Mouse (Mus musculus) naive thymus-derived CD4-positive, alpha-beta T cell, adult 2 months (primary cell): ENCODE measurements around the gene Proser3.

Experiments used
- DNase-seq: peaks from one replicate; pipeline ENCODE4 v3.0.0-alpha.2; 2011; ENCODE audit warnings: low read depth

The Proser3 gene

GRCm38 (mm10) chr7:30579950-30580349, 27.9 kb upstream of the Proser3 start:
- DNase-seq, result no peak

GRCm38 (mm10) chr7:30572969-30573368, 20.9 kb upstream of the Proser3 start:
- DNase-seq, result no peak

DNA sequence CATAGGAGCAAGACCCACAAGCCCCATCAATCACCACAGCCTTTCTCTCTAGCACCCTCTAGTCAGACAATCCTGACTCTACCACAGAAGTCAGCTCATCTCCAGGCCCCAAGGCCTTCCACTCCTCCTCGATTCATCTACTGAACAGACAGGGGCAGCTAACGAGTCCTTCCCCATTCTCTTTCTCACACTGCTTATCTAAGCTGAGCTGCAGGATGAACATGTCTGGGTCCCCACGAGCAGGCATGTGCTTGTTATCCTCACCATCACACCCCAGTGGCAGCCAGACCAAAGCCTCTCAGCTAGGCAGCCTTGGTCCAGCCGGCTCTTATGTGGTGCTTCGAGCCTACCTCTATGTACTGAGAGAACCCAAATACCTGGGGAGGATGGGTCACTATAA, 20.3 kb upstream of the Proser3 start:
- DNase-seq, result no peak

- no peak for DNase-seq
These were observed 15.5 kb upstream of the Proser3 start for GRCm38 (mm10) chr7:30567555-30567954.

DNA sequence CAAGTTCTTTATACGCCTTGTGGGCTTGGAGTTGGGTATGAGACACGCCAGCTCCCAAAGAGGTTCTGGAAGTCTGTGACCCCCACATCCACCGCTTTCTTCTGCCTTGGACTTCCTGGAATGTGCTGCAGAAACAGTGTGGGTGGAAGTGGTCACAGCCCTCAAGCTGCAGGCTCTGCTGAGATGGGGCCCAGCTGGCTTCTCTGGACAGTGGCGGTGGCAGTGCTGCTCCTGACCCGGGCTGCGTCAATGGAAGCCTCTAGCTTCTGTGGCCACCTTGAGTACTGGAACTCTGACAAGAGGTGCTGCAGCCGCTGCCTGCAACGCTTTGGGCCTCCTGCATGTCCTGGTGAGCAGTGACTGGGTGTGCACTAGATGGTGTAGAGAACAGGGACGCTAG, 13.9 kb upstream of the Proser3 start:
- DNase-seq, result no peak

- DNase-seq, result peak; percentile 55
These were observed 13.0 kb upstream of the Proser3 start, which contains the start of gene Igflr1 for GRCm38 (mm10) chr7:30564970-30565571. Gene Igflr1 (plus strand): TSS chr7:30565427.

DNA sequence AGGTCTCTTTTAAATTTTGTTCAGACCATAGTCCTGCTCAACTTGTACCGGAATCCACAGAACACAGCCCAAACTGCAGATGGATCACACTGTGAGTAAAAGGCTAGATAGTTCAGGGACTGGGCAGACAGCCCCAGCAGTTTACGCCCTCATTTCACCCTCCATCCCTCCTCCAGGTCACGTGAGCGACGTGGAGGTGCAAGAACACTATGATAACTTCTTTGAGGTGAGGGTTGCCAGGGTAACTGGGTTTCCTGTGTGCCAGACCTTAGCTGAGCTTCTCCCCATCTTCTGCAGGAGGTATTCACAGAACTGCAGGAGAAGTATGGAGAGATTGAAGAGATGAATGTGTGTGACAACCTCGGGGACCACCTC, 11.8 kb upstream of the Proser3 start:
- DNase-seq, result no peak

DNA sequence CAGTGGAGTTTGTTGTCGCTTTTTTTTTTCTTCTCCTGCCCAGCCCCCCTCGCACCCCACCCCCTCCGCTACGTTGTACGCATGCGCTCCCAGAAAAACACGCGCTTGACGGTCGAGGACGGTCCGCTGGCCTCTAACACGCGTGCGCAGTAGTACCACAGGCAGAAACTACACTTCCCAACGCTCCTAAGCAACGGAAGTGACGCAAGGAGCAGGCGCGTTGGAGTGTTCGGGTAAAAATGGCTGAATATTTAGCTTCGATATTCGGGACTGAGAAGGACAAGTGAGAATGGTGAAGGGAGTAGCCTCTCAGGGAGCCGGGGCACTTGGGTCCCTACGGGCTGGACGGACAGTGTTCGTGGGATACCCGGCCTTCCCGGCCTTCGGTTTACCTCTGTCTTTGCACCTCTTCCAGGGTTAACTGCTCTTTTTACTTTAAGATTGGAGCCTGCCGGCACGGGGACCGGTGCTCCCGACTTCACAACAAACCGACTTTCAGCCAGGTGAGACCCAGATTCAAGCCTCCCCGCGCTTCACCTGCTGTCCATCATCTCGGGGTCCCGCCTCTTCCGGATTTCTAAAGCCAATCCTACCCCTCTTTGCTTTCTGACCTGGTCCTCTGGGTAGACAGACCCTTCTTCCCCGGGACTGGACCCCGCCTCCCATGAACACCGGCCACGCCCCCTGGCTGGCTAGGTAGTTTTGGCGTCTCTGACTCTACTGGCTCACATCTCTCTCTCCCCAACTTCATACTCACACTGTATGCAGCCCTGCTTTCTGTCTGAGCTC, 11.2 kb upstream of the Proser3 start, which contains the start of the genes U2af1l4, Gm49396 and Psenen:
Gene U2af1l4 (plus strand): TSS at position 185 of the 789 bp plus-strand sequence.
Gene Gm49396 (plus strand): TSS at position 228 of the 789 bp plus-strand sequence.
Gene Psenen (minus strand): TSS at position 511 of the 789 bp plus-strand sequence.
- peak; percentile 98 for DNase-seq

DNA sequence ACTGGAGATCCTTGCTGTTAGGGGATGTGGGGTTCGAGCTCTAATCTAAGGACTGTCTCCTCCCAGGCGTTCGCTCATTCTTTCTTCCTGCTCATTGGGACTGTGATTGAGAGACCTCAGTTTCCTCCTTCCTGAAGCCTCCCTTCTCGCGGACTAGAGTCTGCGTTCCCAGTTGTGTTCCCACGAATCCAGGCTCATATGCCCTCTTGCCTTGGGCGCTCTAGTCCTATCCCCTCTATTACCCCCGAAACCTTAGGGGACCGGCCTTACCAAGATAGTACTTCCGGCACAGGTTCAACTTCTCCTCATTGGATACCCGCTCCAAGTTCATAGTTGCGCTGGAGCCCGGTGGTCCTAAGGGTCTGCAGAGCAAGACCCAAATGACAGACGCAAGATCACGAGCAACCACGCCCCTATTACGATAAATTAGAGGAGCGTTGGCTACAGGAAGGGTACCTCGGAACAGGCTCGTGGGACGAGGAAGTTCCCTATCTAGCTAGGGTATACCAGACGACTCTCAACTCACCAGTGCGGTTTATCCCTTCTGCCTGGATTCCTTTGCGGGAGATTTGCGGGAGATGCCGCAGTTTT, 10.5 kb upstream of the Proser3 start:
- peak; percentile 61 for DNase-seq

GRCm38 (mm10) chr7:30560296-30560695, 8.2 kb upstream of the Proser3 start:
- peak; percentile 28 for DNase-seq

GRCm38 (mm10) chr7:30559443-30559954, 7.4 kb upstream of the Proser3 start, which contains the start of gene Lin37:
Gene Lin37 (minus strand): TSS chr7:30559838.
- DNase-seq, result peak; percentile 91

- DNase-seq, result no peak
These were observed 6.8 kb upstream of the Proser3 start for GRCm38 (mm10) chr7:30558656-30559442.

DNA sequence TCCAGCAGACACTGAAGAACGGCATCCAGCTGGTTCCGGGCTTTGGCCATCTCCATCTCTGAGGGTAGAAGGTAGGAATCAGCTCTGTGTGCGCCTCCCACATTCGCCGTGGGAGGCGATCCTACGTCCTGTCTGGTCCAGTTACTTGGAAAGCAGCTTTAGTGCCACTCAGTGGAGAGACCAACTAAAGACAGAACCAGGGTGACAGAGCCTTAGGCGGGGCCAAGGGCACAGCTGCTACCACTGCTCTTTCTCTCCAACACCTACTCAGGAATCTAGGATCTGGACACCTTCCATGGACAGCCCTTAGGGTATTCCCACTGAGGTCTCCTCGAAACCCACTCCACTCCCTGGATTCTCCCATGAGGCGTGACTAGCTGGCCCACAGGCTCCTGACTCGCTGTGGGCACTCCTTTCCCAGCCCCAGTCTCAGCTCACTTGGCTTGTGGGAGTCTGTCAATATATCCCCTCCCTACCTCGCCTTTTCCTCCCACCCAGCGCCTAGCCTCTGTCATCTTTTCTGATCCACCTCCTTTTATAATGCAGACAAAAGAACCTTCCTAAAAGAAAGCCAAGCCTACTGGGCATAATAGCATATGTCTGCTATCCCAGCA, 5.9 kb upstream of the Proser3 start:
- no peak for DNase-seq

GRCm38 (mm10) chr7:30556894-30557536, 4.9 kb upstream of the Proser3 start:
- DNase-seq, result peak; percentile 44

DNA sequence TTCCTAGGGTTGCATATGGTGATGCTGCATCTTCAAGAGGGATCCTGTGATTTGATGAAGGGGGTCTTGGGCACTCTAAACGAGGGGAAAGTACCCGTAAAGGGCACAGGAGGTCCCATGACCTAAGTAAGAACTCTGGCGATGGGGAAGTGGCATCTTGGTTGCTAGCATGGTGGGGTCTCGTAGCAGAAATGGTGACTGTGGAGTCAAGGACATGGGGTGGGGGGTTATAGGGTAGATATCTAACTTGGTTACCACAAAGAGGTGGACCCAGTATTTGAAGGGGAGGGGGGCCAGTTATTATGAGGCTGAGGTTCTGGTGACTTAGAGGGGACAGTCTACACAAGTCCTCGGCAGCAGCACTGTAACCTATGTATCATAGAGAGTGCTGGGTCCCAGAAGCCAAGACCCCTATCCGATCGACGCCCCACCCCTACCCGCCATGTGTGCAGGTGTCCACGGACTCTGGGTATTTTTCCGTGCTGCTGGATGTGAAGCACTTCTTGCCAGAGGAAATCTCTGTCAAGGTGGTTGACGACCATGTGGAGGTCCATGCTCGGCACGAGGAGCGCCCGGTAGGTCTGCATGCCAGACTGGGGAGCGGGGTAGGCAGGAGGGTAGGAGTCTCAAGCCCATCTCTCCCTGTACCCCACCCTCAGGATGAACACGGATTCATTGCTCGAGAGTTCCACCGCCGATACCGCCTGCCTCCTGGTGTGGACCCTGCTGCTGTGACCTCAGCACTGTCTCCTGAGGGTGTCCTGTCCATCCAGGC, 1.9 kb upstream of the Proser3 start:
- DNase-seq, result no peak

GRCm38 (mm10) chr7:30553021-30553589, 1.0 kb upstream of the Proser3 start:
- no peak for DNase-seq

GRCm38 (mm10) chr7:30551445-30552101, 526 bp downstream of the Proser3 start:
- DNase-seq, result no peak

- DNase-seq, result no peak
These were observed 1.5 kb downstream of the Proser3 start for GRCm38 (mm10) chr7:30550603-30551002.

DNA sequence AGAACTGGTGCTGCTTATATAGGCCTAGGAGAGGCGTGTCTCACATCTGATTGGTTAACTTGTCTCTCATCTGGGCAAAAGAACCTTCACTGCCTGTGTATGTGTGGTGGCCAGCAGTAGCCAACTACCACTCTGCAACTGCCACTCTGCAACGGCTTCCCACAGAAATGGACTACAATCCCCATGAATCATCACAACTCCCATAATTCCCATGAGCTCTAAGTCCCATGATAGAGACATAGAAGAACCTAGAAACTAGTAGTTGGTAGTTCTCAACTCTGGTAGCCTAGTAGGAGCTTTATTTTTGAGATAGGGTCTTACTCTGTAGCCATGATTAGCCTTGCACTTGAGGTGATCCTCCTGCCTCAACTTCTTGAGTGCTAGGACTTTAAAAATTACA, 2.2 kb downstream of the Proser3 start:
- DNase-seq, result no peak
